Mouse (Mus musculus): Measurements from ENCODE around the gene Aifm2. TPM values are rescaled to one million over a fixed set of nuclear protein-coding genes. Genes with fewer than 3 reads are reported as not detected.

The Aifm2 gene
- total and polyA plus RNA-seq, 3 experiments = 4.1 to 7.4 (median 7.3) TPM

- ATAC-seq (ENCODE audit: extremely low read depth, insufficient number of reproducible peaks, low FRiP score, poor library complexity, severe bottlenecking) = no peak
Observed at GRCm38 (mm10) chr10:61738126-61738525, 23.1 kb downstream of the Aifm2 start.

GRCm38 (mm10) chr10:61741306-61741705, 26.2 kb downstream of the Aifm2 start:
- TF ChIP-seq CTCF (IDR thresholded peaks at IDR 0.05; ENCODE audit: low read depth, low read length) = no peak
- no peak for TF ChIP-seq GATA1 (IDR thresholded peaks at IDR 0.05; ENCODE audit: borderline replicate concordance, low read length)
- TF ChIP-seq TAL1 (conservative IDR thresholded peaks at IDR 0.05; ENCODE audit: low read depth, low read length) = no peak
- TF ChIP-seq POLR2AphosphoS5 (IDR thresholded peaks at IDR 0.05; ENCODE audit: insufficient replicate concordance, low read depth, low read length) = no peak
- H3K36me3 ChIP-seq (replicated peaks) = no peaks in the 10 kb centered on the region
- no peaks in the 10 kb centered on the region for H3K27me3 ChIP-seq (ENCODE audit: insufficient read depth, low read length)
- no peak overlapping the region for H3K4me3 ChIP-seq (ENCODE audit: low read depth, low read length)
- no peak for ATAC-seq (ENCODE audit: extremely low read depth, insufficient number of reproducible peaks, low FRiP score, poor library complexity, severe bottlenecking)
- DNase-seq (ENCODE audit: low spot score) = no peak
- no peaks in the 10 kb centered on the region for H3K9me3 ChIP-seq (replicated peaks)
- no peaks in the 10 kb centered on the region for H3K4me1 ChIP-seq (ENCODE audit: insufficient read depth, low read depth, low read length)

More at GRCm38 (mm10) chr10:61738126-61738525, 23.1 kb downstream of the Aifm2 start:
- no peak for DNase-seq (ENCODE audit: low spot score)
- TF ChIP-seq GATA1 (IDR thresholded peaks at IDR 0.05; ENCODE audit: borderline replicate concordance, low read length) (no peak), GATA2 (IDR thresholded peaks at IDR 0.05; ENCODE audit: borderline replicate concordance, low read depth, low read length) (no peak), POLR2AphosphoS5 (IDR thresholded peaks at IDR 0.05; ENCODE audit: insufficient replicate concordance, low read depth, low read length) (no peak), TAL1 (conservative IDR thresholded peaks at IDR 0.05; ENCODE audit: low read depth, low read length) (no peak), CTCF (IDR thresholded peaks at IDR 0.05; ENCODE audit: low read depth, low read length) (no peak)
- H3K27me3 ChIP-seq (ENCODE audit: insufficient read depth, low read length) = no peaks in the 10 kb centered on the region
- no peak overlapping the region for H3K4me3 ChIP-seq (ENCODE audit: low read depth, low read length)
- no peaks in the 10 kb centered on the region for H3K36me3 ChIP-seq (replicated peaks)
- H3K9me3 ChIP-seq (replicated peaks) = no peaks in the 10 kb centered on the region
- 0 out of 2 replicates have a peak, but pooled peaks cover 3% of the 10 kb centered on the region for H3K4me1 ChIP-seq (ENCODE audit: insufficient read depth, low read depth, low read length)

GRCm38 (mm10) chr10:61741873-61742272, 26.8 kb downstream of the Aifm2 start:
- DNase-seq (ENCODE audit: low spot score) = no peak
- Histone ChIP-seq H3K4me3 (ENCODE audit: low read depth, low read length) (no peak overlapping the region), H3K9me3 (replicated peaks) (no peaks in the 10 kb centered on the region), H3K36me3 (replicated peaks) (no peaks in the 10 kb centered on the region), H3K4me1 (ENCODE audit: insufficient read depth, low read depth, low read length) (no peaks in the 10 kb centered on the region), H3K27me3 (ENCODE audit: insufficient read depth, low read length) (no peaks in the 10 kb centered on the region)
- ATAC-seq (ENCODE audit: extremely low read depth, insufficient number of reproducible peaks, low FRiP score, poor library complexity, severe bottlenecking) = no peak
- TF ChIP-seq TAL1 (conservative IDR thresholded peaks at IDR 0.05; ENCODE audit: low read depth, low read length) = no peak
- no peak for TF ChIP-seq POLR2AphosphoS5 (IDR thresholded peaks at IDR 0.05; ENCODE audit: insufficient replicate concordance, low read depth, low read length)
- TF ChIP-seq GATA2 (IDR thresholded peaks at IDR 0.05; ENCODE audit: borderline replicate concordance, low read depth, low read length) = no peak
- no peak for TF ChIP-seq GATA1 (IDR thresholded peaks at IDR 0.05; ENCODE audit: borderline replicate concordance, low read length)
- no peak for TF ChIP-seq CTCF (IDR thresholded peaks at IDR 0.05; ENCODE audit: low read depth, low read length)

- H3K4me3 ChIP-seq (ENCODE audit: low read depth, low read length) = no peak overlapping the region
- DNase-seq (ENCODE audit: low spot score) (no peak), ATAC-seq (ENCODE audit: extremely low read depth, insufficient number of reproducible peaks, low FRiP score, poor library complexity, severe bottlenecking) (no peak)
- no peaks in the 10 kb centered on the region for H3K9me3 ChIP-seq (replicated peaks)
- no peaks in the 10 kb centered on the region for H3K4me1 ChIP-seq (ENCODE audit: insufficient read depth, low read depth, low read length)
- no peaks in the 10 kb centered on the region for H3K27me3 ChIP-seq (ENCODE audit: insufficient read depth, low read length)
- no peaks in the 10 kb centered on the region for H3K36me3 ChIP-seq (replicated peaks)
- TF ChIP-seq GATA2 (IDR thresholded peaks at IDR 0.05; ENCODE audit: borderline replicate concordance, low read depth, low read length) (no peak), CTCF (IDR thresholded peaks at IDR 0.05; ENCODE audit: low read depth, low read length) (no peak), GATA1 (IDR thresholded peaks at IDR 0.05; ENCODE audit: borderline replicate concordance, low read length) (no peak), TAL1 (conservative IDR thresholded peaks at IDR 0.05; ENCODE audit: low read depth, low read length) (no peak), POLR2AphosphoS5 (IDR thresholded peaks at IDR 0.05; ENCODE audit: insufficient replicate concordance, low read depth, low read length) (no peak)
Observed at GRCm38 (mm10) chr10:61742336-61742735, 27.3 kb downstream of the Aifm2 start.

- H3K27me3 ChIP-seq (ENCODE audit: insufficient read depth, low read length) = no peaks in the 10 kb centered on the region
- no peak overlapping the region for H3K4me3 ChIP-seq (ENCODE audit: low read depth, low read length)
- DNase-seq (ENCODE audit: low spot score) (no peak), ATAC-seq (ENCODE audit: extremely low read depth, insufficient number of reproducible peaks, low FRiP score, poor library complexity, severe bottlenecking) (no peak)
- TF ChIP-seq POLR2AphosphoS5 (IDR thresholded peaks at IDR 0.05; ENCODE audit: insufficient replicate concordance, low read depth, low read length) = no peak
- no peak for TF ChIP-seq CTCF (IDR thresholded peaks at IDR 0.05; ENCODE audit: low read depth, low read length)
- TF ChIP-seq GATA1 (IDR thresholded peaks at IDR 0.05; ENCODE audit: borderline replicate concordance, low read length) = no peak
- no peaks in the 10 kb centered on the region for H3K9me3 ChIP-seq (replicated peaks)
- no peaks in the 10 kb centered on the region for H3K4me1 ChIP-seq (ENCODE audit: insufficient read depth, low read depth, low read length)
- no peaks in the 10 kb centered on the region for H3K36me3 ChIP-seq (replicated peaks)
Observed at GRCm38 (mm10) chr10:61745133-61745532, 30.1 kb downstream of the Aifm2 start.

GRCm38 (mm10) chr10:61747302-61747701, 32.2 kb downstream of the Aifm2 start:
- Histone ChIP-seq H3K4me3 (ENCODE audit: low read depth, low read length) (no peak overlapping the region), H3K9me3 (replicated peaks) (no peaks in the 10 kb centered on the region), H3K4me1 (ENCODE audit: insufficient read depth, low read depth, low read length) (no peaks in the 10 kb centered on the region), H3K36me3 (replicated peaks) (no peaks in the 10 kb centered on the region), H3K27me3 (ENCODE audit: insufficient read depth, low read length) (no peaks in the 10 kb centered on the region)
- TF ChIP-seq POLR2AphosphoS5 (IDR thresholded peaks at IDR 0.05; ENCODE audit: insufficient replicate concordance, low read depth, low read length) = no peak
- no peak for TF ChIP-seq GATA1 (IDR thresholded peaks at IDR 0.05; ENCODE audit: borderline replicate concordance, low read length)
- TF ChIP-seq TAL1 (conservative IDR thresholded peaks at IDR 0.05; ENCODE audit: low read depth, low read length) = no peak
- no peak for TF ChIP-seq GATA2 (IDR thresholded peaks at IDR 0.05; ENCODE audit: borderline replicate concordance, low read depth, low read length)
- no peak for TF ChIP-seq CTCF (IDR thresholded peaks at IDR 0.05; ENCODE audit: low read depth, low read length)
- DNase-seq (ENCODE audit: low spot score) (no peak), ATAC-seq (ENCODE audit: extremely low read depth, insufficient number of reproducible peaks, low FRiP score, poor library complexity, severe bottlenecking) (no peak)

All from G1E (cell line).